Mouse (Mus musculus) urinary bladder, postnatal 10 days (tissue): ENCODE measurements at regions not wholly inside any gene's neighbourhood (a gene's known extent, or its start where the extent isn't known, plus 50 kb on each side); places are given as distances from the start of the nearest gene placed in this dataset.

ENCODE experiments used
- DNase-seq: peaks from one replicate; pipeline ENCODE4 v3.0.0; 2022; ENCODE audit warnings: low spot score

GRCm38 (mm10) chr5:118353689-118354088 lies 108.7 kb downstream of the 2410131K14Rik start:
- DNase-seq = no peak

GRCm38 (mm10) chr5:118354127-118354526 lies 109.1 kb downstream of the 2410131K14Rik start:
- no peak for DNase-seq

GRCm38 (mm10) chr5:118354871-118355270 lies 109.8 kb downstream of the 2410131K14Rik start:
- no peak for DNase-seq

GRCm38 (mm10) chr5:118355287-118355686 lies 110.3 kb downstream of the 2410131K14Rik start:
- DNase-seq = no peak

- DNase-seq = no peak
These were observed 110.8 kb downstream of the 2410131K14Rik start for GRCm38 (mm10) chr5:118355691-118356337.

- no peak for DNase-seq
These were observed 114.8 kb downstream of the 2410131K14Rik start for GRCm38 (mm10) chr5:118359646-118360373.

- no peak for DNase-seq
These were observed 115.5 kb downstream of the 2410131K14Rik start for GRCm38 (mm10) chr5:118360374-118361064.

- no peak for DNase-seq
These were observed 116.3 kb downstream of the 2410131K14Rik start for GRCm38 (mm10) chr5:118361133-118361852.

GRCm38 (mm10) chr5:118361853-118362406 lies 116.9 kb downstream of the 2410131K14Rik start:
- no peak for DNase-seq

GRCm38 (mm10) chr5:118362738-118363137 lies 117.7 kb downstream of the 2410131K14Rik start:
- no peak for DNase-seq

- no peak for DNase-seq
These were observed 118.1 kb downstream of the 2410131K14Rik start for GRCm38 (mm10) chr5:118363154-118363553.

- DNase-seq = no peak
These were observed 119.6 kb downstream of the 2410131K14Rik start for GRCm38 (mm10) chr5:118364646-118365045.

- no peak for DNase-seq
These were observed 120.2 kb downstream of the 2410131K14Rik start for GRCm38 (mm10) chr5:118365196-118365595.

GRCm38 (mm10) chr5:118365651-118366050 lies 120.6 kb downstream of the 2410131K14Rik start:
- no peak for DNase-seq

GRCm38 (mm10) chr5:118367047-118367446 lies 122.0 kb downstream of the 2410131K14Rik start:
- DNase-seq = no peak

GRCm38 (mm10) chr5:118373581-118373981 lies 128.6 kb downstream of the 2410131K14Rik start:
- DNase-seq = no peak

- DNase-seq = no peak
These were observed 129.9 kb downstream of the 2410131K14Rik start for GRCm38 (mm10) chr5:118374968-118375367.

GRCm38 (mm10) chr5:118375916-118376315 lies 130.9 kb downstream of the 2410131K14Rik start:
- DNase-seq = no peak

- no peak for DNase-seq
These were observed 131.5 kb downstream of the 2410131K14Rik start for GRCm38 (mm10) chr5:118376478-118376877.

GRCm38 (mm10) chr5:118377402-118377848 lies 132.4 kb downstream of the 2410131K14Rik start:
- no peak for DNase-seq

GRCm38 (mm10) chr5:118379245-118380051 lies 134.4 kb downstream of the 2410131K14Rik start:
- DNase-seq = no peak
